Mouse (Mus musculus): Measurements from ENCODE around the gene Tfap4.

- TF ChIP-seq CTCF (IDR thresholded peaks at IDR 0.05; ENCODE audit: low read depth) (no peak), EP300 (IDR thresholded peaks at IDR 0.05; ENCODE audit: low read depth) (no peak)
Measured at GRCm38 (mm10) chr16:4512661-4513438, 46.8 kb downstream of the Tfap4 start.
